Comparison of ENCODE assay signal across 17 mouse cellular contexts in the genomic region with DNA sequence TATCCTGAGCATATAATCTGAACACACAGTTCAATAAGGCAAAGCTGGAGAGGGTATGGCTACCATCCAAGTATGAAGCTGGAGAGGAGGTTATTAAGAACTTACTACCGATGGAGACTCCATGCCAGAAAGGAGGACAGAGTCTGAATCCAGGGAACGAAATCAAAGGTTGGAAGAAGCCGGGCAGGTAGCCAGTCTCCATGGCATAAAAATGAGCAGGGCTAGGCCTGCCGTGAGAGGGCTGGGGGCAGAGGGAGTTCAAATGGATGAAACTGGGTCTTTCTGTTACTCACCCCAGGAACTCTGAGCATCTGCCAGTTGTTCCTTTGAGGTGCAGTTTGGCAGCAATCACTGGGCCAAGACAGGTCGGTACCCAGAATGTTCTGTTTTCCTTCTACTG. TPM values are rescaled to one million over a fixed set of nuclear protein-coding genes. Genes with fewer than 3 reads are reported as not detected.
DNase-seq lines count a peak whose midpoint lies in the region.
"Had no signal": no experiment of that assay in that cellular context is flagged by ENCODE, and none has a peak within 500 bp of the region (broad histone marks: within the 10 kb centered on the region; RNA-seq: fewer than 3 reads in every experiment).

No protein-coding gene starts in this region.

- peak; percentile 53 to 70 for DNase-seq in cerebellum, postnatal 10 days
- no peak for DNase-seq in cerebellum, postnatal 36 days
- peak; percentile 28 to 35 for DNase-seq in layer of hippocampus, postnatal 10 days (ENCODE audit: low spot score in 2 of 2)
- DNase-seq in layer of hippocampus, postnatal 36 days, result no peak
- DNase-seq in brain, adult 2 months (ENCODE audit: low read depth, low spot score), result peak; percentile 33
- peak; percentile 88 for DNase-seq in kidney, adult 9 months
- no peak for DNase-seq in frontal cortex, postnatal 25 days (ENCODE audit: low spot score in 2 of 2)
- no peak for DNase-seq in spleen, adult 18-20 months
- DNase-seq: adrenal gland, postnatal 25 days; B cell, adult 2 months; gastrocnemius, postnatal 25 days; layer of hippocampus, adult 9-11 months; liver; lung, adult 2 months; retina, postnatal 1 day had no signal

RNA-seq across cellular contexts. Expression of a gene that starts 9.3 kb away (rescaled TPM):
- 1 to 10 TPM; 2.1 to 2.7 TPM for total RNA-seq in layer of hippocampus, postnatal 10 days (2021)
- total RNA-seq in layer of hippocampus, postnatal 36 days (2021), result 1 to 10 TPM; 1.7 to 2.2 TPM
- total RNA-seq: megakaryocyte-erythroid progenitor cell, adult 5-6 weeks; neutrophil, adult 5-6 weeks had no signal

RNA-seq across cellular contexts. Expression of a gene that starts 12.9 kb away (rescaled TPM):
- total RNA-seq in layer of hippocampus, postnatal 10 days (2021), result 10 to 100 TPM; 12.6 to 14.8 TPM
- 10 to 100 TPM; 11.9 to 15.0 TPM for total RNA-seq in layer of hippocampus, postnatal 36 days (2021)

Comparison
In these comparisons a context has a peak if more than half of its experiments do, and no peak if none do; other contexts are left out.
1. DNase-seq: peak in cerebellum, postnatal 10 days (2 of 2), layer of hippocampus, postnatal 10 days (2 of 2), brain, adult 2 months (single experiment) and kidney, adult 9 months (single experiment); none in cerebellum, postnatal 36 days (0 of 2), layer of hippocampus, postnatal 36 days (0 of 2), frontal cortex, postnatal 25 days (0 of 2) and spleen, adult 18-20 months (0 of 2).